Mouse (Mus musculus) embryonic fibroblast, embryonic 13.5 days (primary cell): ENCODE results near the gene Camk1.

ENCODE experiments used
- CTCF ChIP-seq: IDR thresholded peaks from 2 replicates; pipeline ENCODE4 v1.5.1; 2011; ENCODE audit warnings: mild to moderate bottlenecking, control low read depth, low read length, moderate library complexity, borderline replicate concordance; ENCODE audit not compliant: insufficient read depth
- POLR2A ChIP-seq: IDR thresholded peaks from 2 replicates; pipeline ENCODE4 v1.6.1; 2011; ENCODE audit warnings: low read depth, mild to moderate bottlenecking, control low read depth, low read length, moderate library complexity

- no peak for TF ChIP-seq CTCF
- no peak for TF ChIP-seq POLR2A
Observed at GRCm38 (mm10) chr6:113386025-113386424, 42.2 kb upstream of the Camk1 start.
